Mouse (Mus musculus) layer of hippocampus, postnatal 36 days (tissue): ENCODE results near the gene Lrrc36. TPM values are rescaled to one million over a fixed set of nuclear protein-coding genes. Genes with fewer than 3 reads are reported as not detected.

ENCODE experiments used
- DNase-seq, 2 experiments: peaks; one replicate each; pipeline ENCODE4 v3.0.0; 2022
- total RNA-seq, 2 experiments: library from RNA; stranded (reverse); gene quantifications; 2 replicates each; pipeline ENCODE4 v1.2.3; 2021

The Lrrc36 gene
- total RNA-seq, 2 experiments from 2014 or later, result 0.27 to 0.81 TPM

GRCm38 (mm10) chr8:105433021-105433420 is 19.6 kb downstream of the Lrrc36 start:
- no peak for DNase-seq

GRCm38 (mm10) chr8:105433511-105433910 is 20.1 kb downstream of the Lrrc36 start:
- DNase-seq, result no peak

- DNase-seq, result no peak
These were observed 20.8 kb downstream of the Lrrc36 start for GRCm38 (mm10) chr8:105434136-105434535.

GRCm38 (mm10) chr8:105436218-105436617 is 22.8 kb downstream of the Lrrc36 start:
- no peak for DNase-seq

- no peak for DNase-seq
These were observed 23.8 kb downstream of the Lrrc36 start for GRCm38 (mm10) chr8:105437078-105437748.

- DNase-seq, result no peak
These were observed 25.5 kb downstream of the Lrrc36 start for GRCm38 (mm10) chr8:105438865-105439264.

- DNase-seq, result no peak
These were observed 28.1 kb downstream of the Lrrc36 start for GRCm38 (mm10) chr8:105441433-105441832.

GRCm38 (mm10) chr8:105442661-105443060 is 29.3 kb downstream of the Lrrc36 start:
- no peak for DNase-seq

GRCm38 (mm10) chr8:105445296-105446126 is 32.1 kb downstream of the Lrrc36 start:
- DNase-seq, result no peak

GRCm38 (mm10) chr8:105446127-105446552 is 32.8 kb downstream of the Lrrc36 start:
- DNase-seq, result no peak

- no peak for DNase-seq
These were observed 34.8 kb downstream of the Lrrc36 start for GRCm38 (mm10) chr8:105448188-105448587.

- no peak for DNase-seq
These were observed 35.2 kb downstream of the Lrrc36 start for GRCm38 (mm10) chr8:105448596-105448995.

GRCm38 (mm10) chr8:105450977-105451376 is 37.6 kb downstream of the Lrrc36 start:
- no peak for DNase-seq

GRCm38 (mm10) chr8:105451903-105452603 is 38.7 kb downstream of the Lrrc36 start:
- no peak for DNase-seq

GRCm38 (mm10) chr8:105453296-105453695 is 39.9 kb downstream of the Lrrc36 start:
- no peak for DNase-seq

GRCm38 (mm10) chr8:105454088-105454487 is 40.7 kb downstream of the Lrrc36 start:
- no peak for DNase-seq

- no peak for DNase-seq
These were observed 41.8 kb downstream of the Lrrc36 start for GRCm38 (mm10) chr8:105455218-105455617.

GRCm38 (mm10) chr8:105461085-105461803 is 47.9 kb downstream of the Lrrc36 start:
- DNase-seq, result no peak

- no peak for DNase-seq
These were observed 51.2 kb downstream of the Lrrc36 start for GRCm38 (mm10) chr8:105464595-105464994.

- no peak for DNase-seq
These were observed 52.9 kb downstream of the Lrrc36 start for GRCm38 (mm10) chr8:105466246-105466645.

- DNase-seq, result peak; percentile 69 to 72
These were observed 53.4 kb downstream of the Lrrc36 start for GRCm38 (mm10) chr8:105466700-105467291.

- DNase-seq, result no peak
These were observed 54.1 kb downstream of the Lrrc36 start for GRCm38 (mm10) chr8:105467396-105467985.
